Mouse (Mus musculus) WW6 (cell line): ENCODE data around the gene Gcc2.
"Not testable (repeated sequence)": the region's sequence is repeated elsewhere in the genome, so short reads cannot be mapped to it uniquely, and the experiment has no call there.

Experiments
- DNase-seq: peaks from one replicate; pipeline ENCODE4 v3.0.0-alpha.2; 2013; ENCODE audit warnings: low read depth, low spot score

Gcc2 gene

GRCm38 (mm10) chr10:58323028-58323991 lies 68.0 kb downstream of the Gcc2 start, which contains the start of gene Lims1:
TSS of gene Lims1 (plus strand) at chr10:58323466.
- DNase-seq, result peak; percentile 96

GRCm38 (mm10) chr10:58326271-58326670 lies 71.0 kb downstream of the Gcc2 start:
- no peak for DNase-seq

GRCm38 (mm10) chr10:58327836-58328235 lies 72.5 kb downstream of the Gcc2 start:
- DNase-seq, result not testable (repeated sequence)

- DNase-seq, result no peak
These were observed 73.3 kb downstream of the Gcc2 start for GRCm38 (mm10) chr10:58328517-58329108.

- DNase-seq, result no peak
These were observed 75.3 kb downstream of the Gcc2 start for GRCm38 (mm10) chr10:58330635-58331034.

GRCm38 (mm10) chr10:58331741-58332140 lies 76.4 kb downstream of the Gcc2 start:
- no peak for DNase-seq

GRCm38 (mm10) chr10:58333414-58333813 lies 78.1 kb downstream of the Gcc2 start:
- DNase-seq, result no peak

GRCm38 (mm10) chr10:58336156-58336555 lies 80.9 kb downstream of the Gcc2 start:
- no peak for DNase-seq

- not testable (repeated sequence) for DNase-seq
These were observed 81.8 kb downstream of the Gcc2 start for GRCm38 (mm10) chr10:58337091-58337490.

- DNase-seq, result no peak
These were observed 83.3 kb downstream of the Gcc2 start for GRCm38 (mm10) chr10:58338590-58338989.

GRCm38 (mm10) chr10:58341685-58342084 lies 86.4 kb downstream of the Gcc2 start:
- no peak for DNase-seq

GRCm38 (mm10) chr10:58342199-58342598 lies 86.9 kb downstream of the Gcc2 start:
- DNase-seq, result no peak

GRCm38 (mm10) chr10:58343552-58343951 lies 88.3 kb downstream of the Gcc2 start:
- no peak for DNase-seq

- no peak for DNase-seq
These were observed 95.3 kb downstream of the Gcc2 start for GRCm38 (mm10) chr10:58350600-58350999.

GRCm38 (mm10) chr10:58351670-58352069 lies 96.4 kb downstream of the Gcc2 start:
- DNase-seq, result no peak

GRCm38 (mm10) chr10:58352364-58352763 lies 97.1 kb downstream of the Gcc2 start:
- no peak for DNase-seq

- no peak for DNase-seq
These were observed 99.3 kb downstream of the Gcc2 start for GRCm38 (mm10) chr10:58354561-58354960.
